Mouse (Mus musculus): Measurements from ENCODE around the gene Ssh1. TPM values are rescaled to one million over a fixed set of nuclear protein-coding genes. Genes with fewer than 3 reads are reported as not detected.

Ssh1 gene
- polyA plus RNA-seq, 1 experiment from 2014 or later: 29.9 TPM

DNA sequence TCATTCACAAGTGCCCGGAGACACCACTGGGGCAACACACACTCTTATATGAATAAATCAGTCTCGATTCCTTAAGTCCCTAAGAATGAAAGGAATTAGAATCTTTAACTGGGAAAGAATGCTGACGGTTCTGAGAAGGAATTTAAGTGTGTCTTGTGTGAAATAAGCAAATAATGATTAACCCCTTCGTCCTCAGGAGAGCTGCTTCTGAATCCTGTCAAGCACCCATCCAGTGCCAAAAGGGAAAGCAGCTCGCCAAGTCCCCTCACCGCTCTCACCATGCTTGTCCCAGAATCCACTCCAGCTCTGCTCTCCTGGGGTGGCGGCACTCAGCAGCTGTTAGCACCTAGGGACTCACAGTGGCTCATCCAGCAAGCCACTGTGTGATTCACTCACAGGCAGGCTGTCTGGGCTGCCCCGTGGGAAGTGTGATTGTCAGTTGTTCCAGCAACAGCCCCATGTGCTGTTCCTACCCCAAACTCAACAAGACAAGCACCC, 92.6 kb downstream of the Ssh1 start:
- peaks cover 26% of the 10 kb centered on the region for H3K4me1 ChIP-seq (ENCODE audit: insufficient read depth)

DNA sequence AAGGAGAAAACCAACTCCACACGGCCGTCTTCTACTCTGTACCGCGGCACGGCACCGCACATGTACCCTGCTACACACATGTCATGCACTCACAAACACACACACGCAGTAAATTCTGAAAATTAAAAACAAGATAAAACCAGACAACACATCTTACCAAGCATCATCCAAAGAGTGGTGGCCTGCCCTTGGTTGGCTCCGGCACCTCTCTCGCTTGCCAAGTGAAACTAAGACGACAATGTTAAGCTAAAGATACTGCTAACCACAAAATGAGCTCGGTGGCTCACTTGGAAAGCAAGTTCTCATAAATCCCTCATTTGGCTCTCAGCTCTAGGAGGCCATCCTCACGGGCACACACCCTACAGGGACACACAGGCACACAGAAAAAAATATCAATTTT, 94.2 kb downstream of the Ssh1 start:
- no peak overlapping the region for H3K4me3 ChIP-seq (ENCODE audit: low read depth, low read length)
- H3K27ac ChIP-seq (ENCODE audit: low read depth): no peak overlapping the region
- H3K27me3 ChIP-seq (ENCODE audit: insufficient read depth, low read length): no peaks in the 10 kb centered on the region
- no peak overlapping the region for H3K4me2 ChIP-seq
- H3K9ac ChIP-seq: no peak overlapping the region
- no peaks in the 10 kb centered on the region for H3K9me3 ChIP-seq (ENCODE audit: low read depth, low read length)
- 87% methylated on average over 12 of the region's 12 CpGs for WGBS
- DNase-seq (no peak), ATAC-seq (ENCODE audit: insufficient read depth) (no peak)
- no peaks in the 10 kb centered on the region for H3K36me3 ChIP-seq (ENCODE audit: insufficient read depth)
- H3K4me1 ChIP-seq (ENCODE audit: insufficient read depth): peaks cover 19% of the 10 kb centered on the region
- no peak for TF ChIP-seq CTCF (IDR thresholded peaks at IDR 0.05; ENCODE audit: low read depth)

More for the DNA sequence above, 92.6 kb downstream of the Ssh1 start:
- ATAC-seq (ENCODE audit: insufficient read depth) (peak; percentile 45; the same call in 1 of the 2 replicates), DNase-seq (peak; percentile 70)
- Histone ChIP-seq H3K4me2 (peak overlapping the region; percentile 35; the same call in 1 of the 2 replicates), H3K9ac (0 out of 2 replicates have a peak overlapping the region, but pooled peaks have one; percentile 13), H3K27me3 (ENCODE audit: insufficient read depth, low read length) (no peaks in the 10 kb centered on the region), H3K4me3 (ENCODE audit: low read depth, low read length) (no peak overlapping the region), H3K36me3 (ENCODE audit: insufficient read depth) (no peaks in the 10 kb centered on the region), H3K27ac (ENCODE audit: low read depth) (peak overlapping the region; percentile 77), H3K9me3 (ENCODE audit: low read depth, low read length) (no peaks in the 10 kb centered on the region)
- 16% methylated on average over 8 of the region's 8 CpGs for WGBS
- TF ChIP-seq CTCF (IDR thresholded peaks at IDR 0.05; ENCODE audit: low read depth): no peak

DNA sequence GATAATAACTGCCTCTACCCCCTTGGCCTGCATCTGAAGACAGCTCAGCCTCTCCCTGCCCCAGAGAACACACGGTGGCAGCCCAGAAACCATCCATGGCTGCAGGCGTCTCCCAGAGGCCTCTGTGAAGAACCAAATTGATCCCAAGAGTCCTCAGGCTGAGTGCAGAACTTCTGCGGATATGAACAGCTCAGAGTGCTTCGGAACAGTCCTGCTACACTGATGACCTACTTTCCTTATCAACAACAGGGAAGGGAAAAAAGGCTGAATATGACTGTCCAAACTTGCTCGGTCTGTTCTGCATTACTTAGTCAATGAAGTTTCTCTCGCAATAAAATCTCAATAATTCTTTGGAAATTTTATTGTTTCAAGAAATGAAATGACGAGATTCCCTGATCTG, 101.7 kb downstream of the Ssh1 start:
- WGBS: 72% methylated on average over 7 of the region's 7 CpGs
- H3K4me2 ChIP-seq: no peak overlapping the region
- peaks cover 32% of the 10 kb centered on the region for H3K4me1 ChIP-seq (ENCODE audit: insufficient read depth)
- ATAC-seq (ENCODE audit: insufficient read depth) (no peak), DNase-seq (no peak)
- H3K27ac ChIP-seq (ENCODE audit: low read depth): no peak overlapping the region
- no peak for TF ChIP-seq CTCF (IDR thresholded peaks at IDR 0.05; ENCODE audit: low read depth)
- no peaks in the 10 kb centered on the region for H3K36me3 ChIP-seq (ENCODE audit: insufficient read depth)
- H3K27me3 ChIP-seq (ENCODE audit: insufficient read depth, low read length): no peaks in the 10 kb centered on the region
- no peak overlapping the region for H3K4me3 ChIP-seq (ENCODE audit: low read depth, low read length)
- peak overlapping the region; percentile 23; the same call in 1 of the 2 replicates for H3K9ac ChIP-seq
- no peaks in the 10 kb centered on the region for H3K9me3 ChIP-seq (ENCODE audit: low read depth, low read length)

DNA sequence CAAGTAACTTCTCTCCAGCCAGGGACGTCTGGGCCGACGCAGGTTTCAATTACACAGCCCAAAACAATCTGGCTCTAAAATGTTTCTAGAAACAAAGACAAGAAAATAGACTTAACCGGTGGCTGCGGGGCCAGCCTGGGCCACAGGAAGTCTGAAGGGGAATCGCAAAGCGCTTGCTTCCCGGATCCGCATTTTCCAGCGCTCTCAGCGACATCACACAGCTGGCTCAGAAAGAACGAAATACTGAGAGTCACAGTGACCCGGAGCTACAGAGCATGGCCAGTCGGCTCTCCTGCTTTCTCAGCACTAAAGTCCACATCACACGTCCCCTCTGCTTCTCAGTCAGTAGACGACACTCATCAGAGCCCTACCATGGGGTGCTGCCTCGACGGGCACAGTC, 102.8 kb downstream of the Ssh1 start:
- Histone ChIP-seq H3K36me3 (ENCODE audit: insufficient read depth) (no peaks in the 10 kb centered on the region), H3K27ac (ENCODE audit: low read depth) (peak overlapping the region; percentile 51; the same call in 1 of the 2 replicates), H3K9ac (0 out of 2 replicates have a peak overlapping the region, but pooled peaks have one; percentile 3), H3K4me1 (ENCODE audit: insufficient read depth) (peaks cover 31% of the 10 kb centered on the region), H3K4me2 (no peak overlapping the region), H3K27me3 (ENCODE audit: insufficient read depth, low read length) (no peaks in the 10 kb centered on the region), H3K9me3 (ENCODE audit: low read depth, low read length) (no peaks in the 10 kb centered on the region), H3K4me3 (ENCODE audit: low read depth, low read length) (no peak overlapping the region)
- WGBS: 59% methylated on average over 18 of the region's 18 CpGs
- DNase-seq (peak; percentile 67), ATAC-seq (ENCODE audit: insufficient read depth) (no peak)
- TF ChIP-seq CTCF (IDR thresholded peaks at IDR 0.05; ENCODE audit: low read depth): no peak

DNA sequence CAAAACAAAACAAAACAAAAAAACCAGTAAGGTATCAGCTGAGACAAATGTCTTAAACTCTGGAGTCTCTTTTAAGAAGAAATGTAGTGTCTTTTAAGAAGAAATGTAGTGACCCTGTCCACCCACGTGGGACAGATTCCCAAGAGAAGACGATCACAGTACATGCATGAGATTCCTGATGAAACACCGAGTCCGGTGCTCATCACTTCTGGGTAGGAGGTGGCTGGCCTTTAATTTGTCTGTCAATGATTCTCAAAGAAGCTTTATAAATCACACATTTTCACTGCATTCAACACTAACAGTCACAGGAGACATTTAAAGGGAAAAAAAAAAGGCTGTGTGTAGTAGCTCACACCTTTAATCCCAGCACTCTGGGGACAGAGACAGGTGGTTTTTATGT, 103.8 kb downstream of the Ssh1 start:
- DNase-seq (no peak), ATAC-seq (ENCODE audit: insufficient read depth) (no peak)
- Histone ChIP-seq H3K27me3 (ENCODE audit: insufficient read depth, low read length) (no peaks in the 10 kb centered on the region), H3K4me3 (ENCODE audit: low read depth, low read length) (no peak overlapping the region), H3K9ac (no peak overlapping the region), H3K4me2 (0 out of 2 replicates have a peak overlapping the region, but pooled peaks have one; percentile 33), H3K9me3 (ENCODE audit: low read depth, low read length) (no peaks in the 10 kb centered on the region), H3K4me1 (ENCODE audit: insufficient read depth) (peaks cover 37% of the 10 kb centered on the region), H3K27ac (ENCODE audit: low read depth) (peak overlapping the region; percentile 61), H3K36me3 (ENCODE audit: insufficient read depth) (no peaks in the 10 kb centered on the region)
- 41% methylated on average over 4 of the region's 4 CpGs for WGBS
- no peak for TF ChIP-seq CTCF (IDR thresholded peaks at IDR 0.05; ENCODE audit: low read depth)

DNA sequence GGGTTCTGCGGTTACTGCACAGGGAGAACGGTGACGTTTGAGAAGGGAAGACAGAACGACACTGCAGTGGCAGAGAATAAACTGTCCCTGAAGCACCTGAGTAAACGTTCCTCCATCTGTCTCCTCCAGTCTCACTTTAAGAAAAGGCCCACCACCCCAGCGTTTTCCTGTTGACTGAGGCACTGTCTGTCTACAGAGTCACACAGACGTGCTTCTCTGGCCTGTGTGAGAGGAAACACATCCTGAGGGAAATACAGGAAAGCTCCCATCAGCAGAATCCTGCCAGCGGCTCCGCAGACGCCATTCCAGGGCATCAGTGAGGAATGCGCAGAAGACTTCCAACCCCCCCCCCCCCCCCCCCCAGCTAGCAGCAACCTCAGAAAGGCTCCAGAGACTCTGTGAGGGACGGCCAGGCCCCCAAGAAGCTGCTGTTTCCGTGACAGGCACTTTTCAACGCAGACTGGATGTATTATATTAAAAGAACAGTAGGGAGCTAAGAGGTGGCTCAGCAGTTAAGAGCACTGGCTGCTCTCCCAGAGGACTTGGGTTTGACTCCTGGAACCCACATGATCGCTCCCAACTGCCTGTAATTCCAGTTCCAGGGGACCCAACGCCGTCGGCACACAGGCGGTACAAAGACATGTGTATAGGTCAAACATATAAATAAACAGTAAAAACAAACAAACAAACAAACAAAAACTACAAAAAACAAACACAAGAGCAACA, 104.3 kb downstream of the Ssh1 start:
- H3K4me2 ChIP-seq: peak overlapping the region; percentile 33; the same call in 1 of the 2 replicates
- no peak overlapping the region for H3K4me3 ChIP-seq (ENCODE audit: low read depth, low read length)
- no peaks in the 10 kb centered on the region for H3K27me3 ChIP-seq (ENCODE audit: insufficient read depth, low read length)
- 9% methylated on average over 19 of the region's 19 CpGs for WGBS
- DNase-seq: peak; percentile 71
- peak; percentile 43; the same call in 1 of the 2 replicates for ATAC-seq (ENCODE audit: insufficient read depth)
- no peaks in the 10 kb centered on the region for H3K36me3 ChIP-seq (ENCODE audit: insufficient read depth)
- H3K27ac ChIP-seq (ENCODE audit: low read depth): peak overlapping the region; percentile 61
- TF ChIP-seq CTCF (IDR thresholded peaks at IDR 0.05; ENCODE audit: low read depth): no peak
- H3K9me3 ChIP-seq (ENCODE audit: low read depth, low read length): no peaks in the 10 kb centered on the region
- peaks cover 37% of the 10 kb centered on the region for H3K4me1 ChIP-seq (ENCODE audit: insufficient read depth)
- no peak overlapping the region for H3K9ac ChIP-seq

DNA sequence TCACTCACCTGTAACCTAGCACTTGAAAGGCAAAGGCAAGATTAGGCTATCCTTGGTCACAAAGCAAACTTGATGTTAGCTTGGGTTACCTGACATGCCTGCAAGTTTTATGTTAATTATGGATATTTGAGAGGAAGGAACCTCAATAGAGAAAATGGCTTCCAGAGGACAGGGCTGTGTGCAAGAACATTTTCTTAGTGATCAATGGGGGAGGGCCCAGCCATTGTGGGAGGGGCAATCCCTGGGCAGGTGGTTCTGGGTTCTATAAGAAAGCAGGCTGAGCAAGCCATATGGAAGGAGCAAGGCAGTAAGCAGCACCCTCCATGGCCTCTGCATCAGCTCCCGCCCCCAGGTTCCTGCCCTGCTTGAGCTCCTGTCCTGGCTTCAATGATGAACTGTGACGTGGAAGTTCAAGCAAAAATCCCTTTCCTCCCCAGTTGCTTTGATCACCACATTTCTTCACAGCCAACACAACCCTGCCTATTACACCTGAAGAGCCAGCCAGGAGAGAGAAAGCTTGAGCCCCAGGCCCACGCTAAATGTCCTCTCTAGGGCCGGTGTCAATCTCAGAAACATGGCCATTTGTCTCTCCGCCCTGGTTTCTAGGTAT, 105.4 kb downstream of the Ssh1 start:
- H3K9me3 ChIP-seq (ENCODE audit: low read depth, low read length): no peaks in the 10 kb centered on the region
- no peaks in the 10 kb centered on the region for H3K27me3 ChIP-seq (ENCODE audit: insufficient read depth, low read length)
- H3K36me3 ChIP-seq (ENCODE audit: insufficient read depth): no peaks in the 10 kb centered on the region
- no peak overlapping the region for H3K9ac ChIP-seq
- peaks cover 42% of the 10 kb centered on the region for H3K4me1 ChIP-seq (ENCODE audit: insufficient read depth)
- WGBS: 87% methylated on average over 5 of the region's 5 CpGs
- ATAC-seq (ENCODE audit: insufficient read depth) (no peak), DNase-seq (no peak)
- peak overlapping the region; percentile 61 for H3K27ac ChIP-seq (ENCODE audit: low read depth)
- TF ChIP-seq CTCF (IDR thresholded peaks at IDR 0.05; ENCODE audit: low read depth): no peak
- no peak overlapping the region for H3K4me2 ChIP-seq
- no peak overlapping the region for H3K4me3 ChIP-seq (ENCODE audit: low read depth, low read length)

All from lung, embryonic 14.5 days (tissue).